Mouse (Mus musculus) embryonic facial prominence, embryonic 10.5 days (tissue): ENCODE results near the gene Tmpo. TPM values are rescaled to one million over a fixed set of nuclear protein-coding genes. Genes with fewer than 3 reads are reported as not detected.

Experiments used
- DNase-seq: peaks from one replicate; pipeline ENCODE4 v3.0.0-alpha.2; 2017; ENCODE audit warnings: low spot score
- H3K27ac ChIP-seq: fragments of 300-500 bp; sonication (generic); replicated peaks from 2 replicates; pipeline ENCODE4 v1.5.1; 2016; ENCODE audit warnings: mild to moderate bottlenecking
- H3K27me3 ChIP-seq: fragments of 300-500 bp; sonication (generic); replicated peaks from 2 replicates; pipeline ENCODE4 v1.6.1; 2016; ENCODE audit warnings: low read depth, mild to moderate bottlenecking; ENCODE audit not compliant: poor library complexity, severe bottlenecking
- H3K36me3 ChIP-seq: fragments of 300-500 bp; sonication (generic); replicated peaks from 2 replicates; pipeline ENCODE4 v1.6.1; 2016; ENCODE audit warnings: mild to moderate bottlenecking, moderate library complexity
- H3K4me1 ChIP-seq: fragments of 300-500 bp; sonication (generic); 2 replicates; pipeline ENCODE4 v1.6.1; 2016
- H3K4me3 ChIP-seq: fragments of 300-500 bp; sonication (generic); 2 replicates; pipeline ENCODE4 v1.5.1; 2016; ENCODE audit warnings: mild to moderate bottlenecking, moderate library complexity
- H3K9me3 ChIP-seq: fragments of 300-500 bp; sonication (generic); 2 replicates; pipeline ENCODE4 v1.6.1; 2016; ENCODE audit warnings: mild to moderate bottlenecking
- WGBS: fragments of 180-500 bp; shearing (Covaris S2); methylation state at CpG from one replicate; pipeline ENCODE4 v1.1.7; 2016; 5-methylcytosine and 5-hydroxymethylcytosine counted together
- polyA plus RNA-seq: library from polyadenylated mRNA; unstranded; fragments of >200 nt; fragmentation: Nextera tagmentation; extraction: Ambion mirVana; gene quantifications from 2 replicates; pipeline ENCODE4 v1.2.1, GENCODE M21; 2016

The Tmpo gene
- polyA plus RNA-seq, 1 experiment from 2014 or later, result 265 TPM

GRCm38 (mm10) chr10:91139148-91139766 lies 41.9 kb downstream of the Tmpo start:
- DNase-seq, result no peak
- no peak overlapping the region for H3K4me3 ChIP-seq
- H3K36me3 ChIP-seq, result peaks cover 3% of the 10 kb centered on the region; the same call in 1 of the 2 replicates
- no peaks in the 10 kb centered on the region for H3K9me3 ChIP-seq
- WGBS, result 90% methylated on average over 14 of the region's 14 CpGs
- H3K27me3 ChIP-seq, result no peaks in the 10 kb centered on the region
- H3K27ac ChIP-seq, result no peak overlapping the region
- no peaks in the 10 kb centered on the region for H3K4me1 ChIP-seq

GRCm38 (mm10) chr10:91138317-91138716 lies 42.8 kb downstream of the Tmpo start:
- no peaks in the 10 kb centered on the region for H3K9me3 ChIP-seq
- 69% methylated on average over 3 of the region's 3 CpGs for WGBS
- H3K4me3 ChIP-seq, result no peak overlapping the region
- H3K27ac ChIP-seq, result no peak overlapping the region
- no peaks in the 10 kb centered on the region for H3K27me3 ChIP-seq
- H3K36me3 ChIP-seq, result no peaks in the 10 kb centered on the region
- no peak for DNase-seq
- no peaks in the 10 kb centered on the region for H3K4me1 ChIP-seq

- H3K9me3 ChIP-seq, result no peaks in the 10 kb centered on the region
- H3K4me1 ChIP-seq, result no peaks in the 10 kb centered on the region
- WGBS, result 85% methylated on average over 9 of the region's 9 CpGs
- no peaks in the 10 kb centered on the region for H3K36me3 ChIP-seq
- no peaks in the 10 kb centered on the region for H3K27me3 ChIP-seq
- no peak for DNase-seq
- no peak overlapping the region for H3K4me3 ChIP-seq
- no peak overlapping the region for H3K27ac ChIP-seq
Observed at GRCm38 (mm10) chr10:91137400-91137799, 43.7 kb downstream of the Tmpo start.

GRCm38 (mm10) chr10:91135302-91135972 lies 45.7 kb downstream of the Tmpo start:
- H3K4me3 ChIP-seq, result no peak overlapping the region
- no peak overlapping the region for H3K27ac ChIP-seq
- WGBS, result 89% methylated on average over 7 of the region's 7 CpGs
- H3K27me3 ChIP-seq, result no peaks in the 10 kb centered on the region
- H3K9me3 ChIP-seq, result no peaks in the 10 kb centered on the region
- H3K36me3 ChIP-seq, result no peaks in the 10 kb centered on the region
- DNase-seq, result no peak
- H3K4me1 ChIP-seq, result no peaks in the 10 kb centered on the region

GRCm38 (mm10) chr10:91131565-91131964 lies 49.5 kb downstream of the Tmpo start:
- no peaks in the 10 kb centered on the region for H3K36me3 ChIP-seq
- H3K4me1 ChIP-seq, result no peaks in the 10 kb centered on the region
- H3K27ac ChIP-seq, result no peak overlapping the region
- WGBS, result 81% methylated on average over 1 of the region's 1 CpGs
- H3K27me3 ChIP-seq, result no peaks in the 10 kb centered on the region
- H3K9me3 ChIP-seq, result no peaks in the 10 kb centered on the region
- no peak overlapping the region for H3K4me3 ChIP-seq
- DNase-seq, result no peak

- WGBS, result 82% methylated on average over 3 of the region's 3 CpGs
- DNase-seq, result no peak
- H3K36me3 ChIP-seq, result no peaks in the 10 kb centered on the region
- H3K27ac ChIP-seq, result no peak overlapping the region
- H3K27me3 ChIP-seq, result no peaks in the 10 kb centered on the region
- no peaks in the 10 kb centered on the region for H3K9me3 ChIP-seq
- no peak overlapping the region for H3K4me3 ChIP-seq
- H3K4me1 ChIP-seq, result no peaks in the 10 kb centered on the region
Observed at GRCm38 (mm10) chr10:91130792-91131191, 50.3 kb downstream of the Tmpo start.

GRCm38 (mm10) chr10:91128551-91129160 lies 52.5 kb downstream of the Tmpo start:
- Histone ChIP-seq H3K9me3 (no peaks in the 10 kb centered on the region), H3K27ac (no peak overlapping the region), H3K36me3 (no peaks in the 10 kb centered on the region), H3K27me3 (no peaks in the 10 kb centered on the region), H3K4me3 (no peak overlapping the region), H3K4me1 (peaks cover 3% of the 10 kb centered on the region)
- 86% methylated on average over 1 of the region's 1 CpGs for WGBS
- DNase-seq, result no peak

- H3K27me3 ChIP-seq, result no peaks in the 10 kb centered on the region
- WGBS, result 80% methylated on average over 2 of the region's 2 CpGs
- no peak overlapping the region for H3K27ac ChIP-seq
- no peak overlapping the region for H3K4me3 ChIP-seq
- H3K36me3 ChIP-seq, result peaks cover under 1% of the 10 kb centered on the region; the same call in 1 of the 2 replicates
- peaks cover 11% of the 10 kb centered on the region for H3K4me1 ChIP-seq
- no peak for DNase-seq
- no peaks in the 10 kb centered on the region for H3K9me3 ChIP-seq
Observed at GRCm38 (mm10) chr10:91127395-91127794, 53.7 kb downstream of the Tmpo start.

GRCm38 (mm10) chr10:91126618-91127355 lies 54.3 kb downstream of the Tmpo start:
- WGBS, result 76% methylated on average over 10 of the region's 10 CpGs
- DNase-seq, result no peak
- H3K27me3 ChIP-seq, result no peaks in the 10 kb centered on the region

GRCm38 (mm10) chr10:91123828-91124822 lies 57.0 kb downstream of the Tmpo start, which contains the start of gene Slc25a3:
Gene Slc25a3 (minus strand): TSS chr10:91124059.
- WGBS, result 14% methylated on average over 59 of the region's 59 CpGs
- peak within 1 kb of the TSS; percentile 95 for H3K27ac ChIP-seq
- peak; percentile 98 for DNase-seq
- H3K4me1 ChIP-seq, result peaks cover 18% of the 10 kb centered on the region
- H3K27me3 ChIP-seq, result no peaks in the 10 kb centered on the region
- H3K4me3 ChIP-seq, result peak within 1 kb of the TSS; percentile 98
- H3K9me3 ChIP-seq, result no peaks in the 10 kb centered on the region
- peaks cover 33% of the 10 kb centered on the region for H3K36me3 ChIP-seq

More at GRCm38 (mm10) chr10:91126618-91127355, 54.3 kb downstream of the Tmpo start:
- Histone ChIP-seq H3K27ac (no peak overlapping the region), H3K4me1 (peaks cover 17% of the 10 kb centered on the region), H3K36me3 (peaks cover 7% of the 10 kb centered on the region), H3K4me3 (no peak overlapping the region), H3K9me3 (no peaks in the 10 kb centered on the region)

GRCm38 (mm10) chr10:91123281-91123827 lies 57.8 kb downstream of the Tmpo start:
- no peaks in the 10 kb centered on the region for H3K9me3 ChIP-seq
- no peak for DNase-seq
- peaks cover 18% of the 10 kb centered on the region for H3K4me1 ChIP-seq
- H3K27me3 ChIP-seq, result no peaks in the 10 kb centered on the region
- under 1% methylated on average over 44 of the region's 44 CpGs for WGBS
- peak overlapping the region; percentile 98 for H3K4me3 ChIP-seq
- peaks cover 41% of the 10 kb centered on the region for H3K36me3 ChIP-seq
- peak overlapping the region; percentile 95 for H3K27ac ChIP-seq
